Mouse (Mus musculus): ENCODE data around the gene Snph. TPM values are rescaled to one million over a fixed set of nuclear protein-coding genes. Genes with fewer than 3 reads are reported as not detected.

Snph gene
- polyA plus RNA-seq, 1 experiment = 0.88 TPM

- TF ChIP-seq CTCF (IDR thresholded peaks at IDR 0.05; ENCODE audit: low read depth, low read length) (no peak), POLR2A (IDR thresholded peaks at IDR 0.05; ENCODE audit: insufficient read depth, low read length) (no peak), EP300 (IDR thresholded peaks at IDR 0.05; ENCODE audit: insufficient read depth, low read depth, low read length) (no peak)
- H3K9me3 ChIP-seq (replicated peaks; ENCODE audit: control insufficient read depth, insufficient read depth, low read length, poor library complexity, severe bottlenecking) = no peaks in the 10 kb centered on the region
Observed at GRCm38 (mm10) chr2:151652053-151652452, 19.7 kb upstream of the Snph start.

GRCm38 (mm10) chr2:151636015-151636402, 3.6 kb upstream of the Snph start:
- H3K4me1 ChIP-seq (ENCODE audit: control insufficient read depth, insufficient read depth, low read length) = no peaks in the 10 kb centered on the region
- no peak overlapping the region for H3K4me3 ChIP-seq (ENCODE audit: low read depth, low read length)
- TF ChIP-seq CTCF (IDR thresholded peaks at IDR 0.05; ENCODE audit: low read depth, low read length) (no peak), POLR2A (IDR thresholded peaks at IDR 0.05; ENCODE audit: insufficient read depth, low read length) (no peak)
- peaks cover 6% of the 10 kb centered on the region for H3K27me3 ChIP-seq (ENCODE audit: control insufficient read depth, insufficient read depth, low read length, poor library complexity, severe bottlenecking)
- H3K9ac ChIP-seq (ENCODE audit: low read depth, poor library complexity, severe bottlenecking) = no peak overlapping the region
- no peaks in the 10 kb centered on the region for H3K36me3 ChIP-seq (ENCODE audit: control insufficient read depth, insufficient read depth, low read length, poor library complexity, severe bottlenecking)
- no peak overlapping the region for H3K27ac ChIP-seq (ENCODE audit: insufficient read depth, low read length)
- no peaks in the 10 kb centered on the region for H3K9me3 ChIP-seq (replicated peaks; ENCODE audit: control insufficient read depth, insufficient read depth, low read length, poor library complexity, severe bottlenecking)

More at GRCm38 (mm10) chr2:151652053-151652452, 19.7 kb upstream of the Snph start:
- no peak overlapping the region for H3K27ac ChIP-seq (ENCODE audit: insufficient read depth, low read length)
- no peaks in the 10 kb centered on the region for H3K4me1 ChIP-seq (ENCODE audit: control insufficient read depth, insufficient read depth, low read length)
- no peaks in the 10 kb centered on the region for H3K36me3 ChIP-seq (ENCODE audit: control insufficient read depth, insufficient read depth, low read length, poor library complexity, severe bottlenecking)
- H3K4me3 ChIP-seq (ENCODE audit: low read depth, low read length) = no peak overlapping the region
- no peaks in the 10 kb centered on the region for H3K27me3 ChIP-seq (ENCODE audit: control insufficient read depth, insufficient read depth, low read length, poor library complexity, severe bottlenecking)
- H3K9ac ChIP-seq (ENCODE audit: low read depth, poor library complexity, severe bottlenecking) = no peak overlapping the region

GRCm38 (mm10) chr2:151635362-151636014, 3.1 kb upstream of the Snph start:
- H3K27me3 ChIP-seq (ENCODE audit: control insufficient read depth, insufficient read depth, low read length, poor library complexity, severe bottlenecking) = peaks cover 6% of the 10 kb centered on the region
- TF ChIP-seq EP300 (IDR thresholded peaks at IDR 0.05; ENCODE audit: insufficient read depth, low read depth, low read length) = no peak
- H3K9ac ChIP-seq (ENCODE audit: low read depth, poor library complexity, severe bottlenecking) = no peak overlapping the region
- no peaks in the 10 kb centered on the region for H3K36me3 ChIP-seq (ENCODE audit: control insufficient read depth, insufficient read depth, low read length, poor library complexity, severe bottlenecking)
- H3K27ac ChIP-seq (ENCODE audit: insufficient read depth, low read length) = no peak overlapping the region
- no peak overlapping the region for H3K4me3 ChIP-seq (ENCODE audit: low read depth, low read length)
- H3K9me3 ChIP-seq (replicated peaks; ENCODE audit: control insufficient read depth, insufficient read depth, low read length, poor library complexity, severe bottlenecking) = no peaks in the 10 kb centered on the region
- no peaks in the 10 kb centered on the region for H3K4me1 ChIP-seq (ENCODE audit: control insufficient read depth, insufficient read depth, low read length)

- H3K27me3 ChIP-seq (ENCODE audit: control insufficient read depth, insufficient read depth, low read length, poor library complexity, severe bottlenecking) = peaks cover 6% of the 10 kb centered on the region
- H3K4me3 ChIP-seq (ENCODE audit: low read depth, low read length) = no peak overlapping the region
- H3K9ac ChIP-seq (ENCODE audit: low read depth, poor library complexity, severe bottlenecking) = no peak overlapping the region
- H3K36me3 ChIP-seq (ENCODE audit: control insufficient read depth, insufficient read depth, low read length, poor library complexity, severe bottlenecking) = no peaks in the 10 kb centered on the region
- H3K9me3 ChIP-seq (replicated peaks; ENCODE audit: control insufficient read depth, insufficient read depth, low read length, poor library complexity, severe bottlenecking) = no peaks in the 10 kb centered on the region
- no peaks in the 10 kb centered on the region for H3K4me1 ChIP-seq (ENCODE audit: control insufficient read depth, insufficient read depth, low read length)
- H3K27ac ChIP-seq (ENCODE audit: insufficient read depth, low read length) = no peak overlapping the region
- TF ChIP-seq POLR2A (IDR thresholded peaks at IDR 0.05; ENCODE audit: insufficient read depth, low read length) (no peak), CTCF (IDR thresholded peaks at IDR 0.05; ENCODE audit: low read depth, low read length) (no peak), EP300 (IDR thresholded peaks at IDR 0.05; ENCODE audit: insufficient read depth, low read depth, low read length) (no peak)
Observed at GRCm38 (mm10) chr2:151634903-151635302, 2.5 kb upstream of the Snph start.

- Histone ChIP-seq H3K27ac (ENCODE audit: insufficient read depth, low read length) (no peak overlapping the region), H3K9ac (ENCODE audit: low read depth, poor library complexity, severe bottlenecking) (no peak overlapping the region), H3K36me3 (ENCODE audit: control insufficient read depth, insufficient read depth, low read length, poor library complexity, severe bottlenecking) (no peaks in the 10 kb centered on the region), H3K4me3 (ENCODE audit: low read depth, low read length) (no peak overlapping the region), H3K27me3 (ENCODE audit: control insufficient read depth, insufficient read depth, low read length, poor library complexity, severe bottlenecking) (peaks cover 6% of the 10 kb centered on the region), H3K4me1 (ENCODE audit: control insufficient read depth, insufficient read depth, low read length) (no peaks in the 10 kb centered on the region), H3K9me3 (replicated peaks; ENCODE audit: control insufficient read depth, insufficient read depth, low read length, poor library complexity, severe bottlenecking) (no peaks in the 10 kb centered on the region)
- TF ChIP-seq POLR2A (IDR thresholded peaks at IDR 0.05; ENCODE audit: insufficient read depth, low read length) = no peak
- TF ChIP-seq EP300 (IDR thresholded peaks at IDR 0.05; ENCODE audit: insufficient read depth, low read depth, low read length) = no peak
- no peak for TF ChIP-seq CTCF (IDR thresholded peaks at IDR 0.05; ENCODE audit: low read depth, low read length)
Observed at GRCm38 (mm10) chr2:151632982-151633381, 589 bp upstream of the Snph start.

- Histone ChIP-seq H3K4me3 (ENCODE audit: low read depth, low read length) (peak overlapping the region; percentile 63), H3K27ac (ENCODE audit: insufficient read depth, low read length) (no peak overlapping the region), H3K9me3 (replicated peaks; ENCODE audit: control insufficient read depth, insufficient read depth, low read length, poor library complexity, severe bottlenecking) (no peaks in the 10 kb centered on the region), H3K9ac (ENCODE audit: low read depth, poor library complexity, severe bottlenecking) (peak overlapping the region; percentile 41; the same call in 1 of the 2 replicates), H3K27me3 (ENCODE audit: control insufficient read depth, insufficient read depth, low read length, poor library complexity, severe bottlenecking) (peaks cover 6% of the 10 kb centered on the region), H3K36me3 (ENCODE audit: control insufficient read depth, insufficient read depth, low read length, poor library complexity, severe bottlenecking) (no peaks in the 10 kb centered on the region), H3K4me1 (ENCODE audit: control insufficient read depth, insufficient read depth, low read length) (no peaks in the 10 kb centered on the region)
- TF ChIP-seq CTCF (IDR thresholded peaks at IDR 0.05; ENCODE audit: low read depth, low read length) = no peak
- no peak for TF ChIP-seq EP300 (IDR thresholded peaks at IDR 0.05; ENCODE audit: insufficient read depth, low read depth, low read length)
- no peak for TF ChIP-seq POLR2A (IDR thresholded peaks at IDR 0.05; ENCODE audit: insufficient read depth, low read length)
Observed at GRCm38 (mm10) chr2:151631406-151632158, 811 bp downstream of the Snph start.
